Mouse (Mus musculus): ENCODE measurements around the gene Vmac. TPM values are rescaled to one million over a fixed set of nuclear protein-coding genes. Genes with fewer than 3 reads are reported as not detected.

Vmac gene
- polyA plus RNA-seq, 1 experiment from 2014 or later = 2.8 TPM

DNA sequence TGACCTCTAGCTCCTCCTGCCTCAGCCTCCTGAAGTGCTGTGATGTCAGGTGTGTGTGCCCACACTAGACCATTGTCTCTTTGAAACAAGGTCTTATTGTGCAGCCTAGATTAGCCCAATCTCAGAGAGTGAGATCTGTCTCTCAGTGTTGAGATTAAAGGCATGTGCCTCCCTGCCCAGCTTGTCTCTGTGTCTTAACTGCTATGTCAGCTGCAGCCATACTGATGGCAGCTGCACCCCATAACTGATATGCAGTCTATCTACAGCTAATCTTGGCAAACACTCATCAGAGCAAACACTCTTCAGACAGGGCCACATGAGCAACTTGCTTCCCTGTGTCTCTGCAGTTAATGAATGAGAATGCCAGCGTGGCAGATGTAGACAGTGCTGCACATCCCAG lies 11.3 kb downstream of the Vmac start:
- WGBS (ENCODE audit: insufficient replicate concordance) = 58% methylated on average over 1 of the region's 1 CpGs
- H3K4me2 ChIP-seq (ENCODE audit: low read depth, low read length) = no peak overlapping the region
- peak; percentile 63 for ATAC-seq (ENCODE audit: low read depth)

DNA sequence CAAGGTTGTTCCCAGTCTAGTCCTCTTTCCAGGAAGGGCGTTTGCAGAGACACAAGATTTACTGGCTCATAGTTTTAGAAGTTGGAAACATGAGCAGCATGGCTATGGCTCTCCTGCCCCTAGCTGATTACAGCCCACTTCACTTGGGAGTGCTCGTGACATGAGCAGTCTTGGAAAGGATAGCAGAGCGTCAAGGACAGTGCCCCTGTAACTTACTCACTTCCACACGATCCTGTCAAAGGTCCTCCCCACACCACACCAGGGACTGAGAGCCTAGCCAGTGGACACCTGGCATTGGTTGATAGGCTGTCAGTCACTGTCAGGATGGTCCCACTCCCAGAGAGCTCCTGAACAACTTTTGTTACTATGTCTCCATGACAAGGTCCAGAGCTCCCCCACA lies 14.8 kb downstream of the Vmac start:
- Histone ChIP-seq H3K4me3 (ENCODE audit: low read depth, low read length) (no peak overlapping the region), H3K27ac (ENCODE audit: low read length) (no peak overlapping the region), H3K9me3 (replicated peaks; ENCODE audit: control insufficient read depth, low read length) (no peaks in the 10 kb centered on the region), H3K27me3 (ENCODE audit: control insufficient read depth, insufficient read depth, low read depth, low read length) (no peaks in the 10 kb centered on the region), H3K4me2 (ENCODE audit: low read depth, low read length) (no peak overlapping the region), H3K4me1 (ENCODE audit: control insufficient read depth, low read depth, low read length) (no peaks in the 10 kb centered on the region), H3K36me3 (ENCODE audit: control insufficient read depth, insufficient read depth) (peaks cover 90% of the 10 kb centered on the region), H3K9ac (ENCODE audit: low read depth, low read length) (no peak overlapping the region)
- no peak for ATAC-seq (ENCODE audit: low read depth)
- WGBS (ENCODE audit: insufficient replicate concordance) = 74% methylated on average over 4 of the region's 4 CpGs

More for the DNA sequence above, 11.3 kb downstream of the Vmac start:
- H3K27me3 ChIP-seq (ENCODE audit: control insufficient read depth, insufficient read depth, low read depth, low read length) = no peaks in the 10 kb centered on the region
- no peak overlapping the region for H3K4me3 ChIP-seq (ENCODE audit: low read depth, low read length)
- H3K9ac ChIP-seq (ENCODE audit: low read depth, low read length) = no peak overlapping the region
- peaks cover 95% of the 10 kb centered on the region for H3K36me3 ChIP-seq (ENCODE audit: control insufficient read depth, insufficient read depth)
- H3K4me1 ChIP-seq (ENCODE audit: control insufficient read depth, low read depth, low read length) = no peaks in the 10 kb centered on the region
- no peaks in the 10 kb centered on the region for H3K9me3 ChIP-seq (replicated peaks; ENCODE audit: control insufficient read depth, low read length)
- H3K27ac ChIP-seq (ENCODE audit: low read length) = no peak overlapping the region

DNA sequence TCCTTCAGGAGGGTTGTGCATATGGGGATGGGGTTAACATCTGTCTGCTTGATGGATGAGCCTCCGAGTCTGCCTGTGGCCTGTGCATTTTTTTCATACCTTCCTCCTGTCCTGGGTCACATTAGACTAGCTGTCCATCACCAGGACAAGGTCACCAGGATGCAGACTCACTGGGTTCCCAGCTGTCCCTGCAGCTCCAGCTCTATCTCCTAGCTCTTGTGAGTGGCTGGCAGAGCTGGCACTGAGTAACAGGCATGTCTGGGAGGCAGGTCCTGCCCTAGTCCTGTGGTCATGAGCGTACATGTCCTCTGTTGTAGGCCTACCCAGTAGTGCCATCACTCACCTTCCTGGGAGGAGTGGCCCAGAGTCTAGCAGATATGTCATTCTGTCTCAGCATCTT lies 17.4 kb downstream of the Vmac start:
- H3K9ac ChIP-seq (ENCODE audit: low read depth, low read length) = no peak overlapping the region
- WGBS (ENCODE audit: insufficient replicate concordance) = 81% methylated on average over 2 of the region's 2 CpGs
- no peaks in the 10 kb centered on the region for H3K4me1 ChIP-seq (ENCODE audit: control insufficient read depth, low read depth, low read length)
- peaks cover 82% of the 10 kb centered on the region for H3K36me3 ChIP-seq (ENCODE audit: control insufficient read depth, insufficient read depth)
- no peak for ATAC-seq (ENCODE audit: low read depth)
- no peak overlapping the region for H3K4me3 ChIP-seq (ENCODE audit: low read depth, low read length)
- no peak overlapping the region for H3K27ac ChIP-seq (ENCODE audit: low read length)
- no peaks in the 10 kb centered on the region for H3K27me3 ChIP-seq (ENCODE audit: control insufficient read depth, insufficient read depth, low read depth, low read length)
- H3K9me3 ChIP-seq (replicated peaks; ENCODE audit: control insufficient read depth, low read length) = no peaks in the 10 kb centered on the region
- H3K4me2 ChIP-seq (ENCODE audit: low read depth, low read length) = no peak overlapping the region

DNA sequence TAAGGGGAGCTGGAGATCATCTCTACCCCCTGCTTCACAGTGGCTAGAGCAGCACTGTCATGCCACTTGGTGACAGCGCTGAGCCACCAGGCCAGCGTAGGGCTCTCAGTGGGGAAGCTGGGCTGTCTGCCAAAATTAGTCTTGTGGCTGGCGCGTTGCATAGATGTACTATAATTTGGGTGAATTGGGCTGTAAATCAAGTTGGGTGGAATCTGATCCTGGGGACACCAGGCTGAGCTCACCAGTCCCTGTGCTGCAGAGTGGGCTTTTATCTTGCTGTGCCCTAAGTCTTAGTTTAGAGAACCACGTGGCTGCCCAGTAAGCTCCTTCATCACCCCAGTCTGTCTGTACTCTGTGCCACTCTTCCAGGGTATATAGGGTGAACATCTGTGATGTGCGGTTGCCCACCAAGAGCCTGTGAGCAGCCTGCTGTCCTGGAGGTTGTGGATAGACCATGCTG lies 23.9 kb downstream of the Vmac start:
- H3K36me3 ChIP-seq (ENCODE audit: control insufficient read depth, insufficient read depth) = peaks cover 37% of the 10 kb centered on the region
- 77% methylated on average over 6 of the region's 6 CpGs for WGBS (ENCODE audit: insufficient replicate concordance)
- no peaks in the 10 kb centered on the region for H3K27me3 ChIP-seq (ENCODE audit: control insufficient read depth, insufficient read depth, low read depth, low read length)
- no peaks in the 10 kb centered on the region for H3K9me3 ChIP-seq (replicated peaks; ENCODE audit: control insufficient read depth, low read length)
- H3K27ac ChIP-seq (ENCODE audit: low read length) = no peak overlapping the region
- ATAC-seq (ENCODE audit: low read depth) = no peak
- no peaks in the 10 kb centered on the region; the same call in 1 of the 2 replicates for H3K4me1 ChIP-seq (ENCODE audit: control insufficient read depth, low read depth, low read length)
- H3K4me2 ChIP-seq (ENCODE audit: low read depth, low read length) = no peak overlapping the region
- no peak overlapping the region for H3K4me3 ChIP-seq (ENCODE audit: low read depth, low read length)
- no peak overlapping the region for H3K9ac ChIP-seq (ENCODE audit: low read depth, low read length)

DNA sequence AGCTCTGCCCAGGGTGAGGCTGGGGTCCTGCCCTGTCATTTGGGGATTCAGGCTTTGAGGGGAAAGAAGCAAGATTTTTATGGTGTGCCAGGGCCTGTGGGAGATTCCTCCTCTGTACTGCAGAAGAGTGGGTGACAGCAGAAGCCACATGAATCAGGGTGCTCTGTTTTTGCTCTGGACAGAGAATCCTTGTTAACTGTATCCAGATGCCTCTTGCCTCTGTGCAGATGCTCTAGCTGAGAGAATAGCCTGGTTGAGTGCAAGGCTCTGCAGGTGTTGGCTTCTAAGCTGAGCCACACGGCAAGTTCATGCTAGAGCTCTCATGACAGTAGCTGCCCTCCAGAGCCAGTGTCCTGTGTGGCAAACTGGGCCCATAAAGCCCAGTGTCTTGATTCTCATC lies 24.4 kb downstream of the Vmac start:
- Histone ChIP-seq H3K4me2 (ENCODE audit: low read depth, low read length) (no peak overlapping the region), H3K9me3 (replicated peaks; ENCODE audit: control insufficient read depth, low read length) (no peaks in the 10 kb centered on the region), H3K27me3 (ENCODE audit: control insufficient read depth, insufficient read depth, low read depth, low read length) (no peaks in the 10 kb centered on the region), H3K9ac (ENCODE audit: low read depth, low read length) (no peak overlapping the region), H3K4me1 (ENCODE audit: control insufficient read depth, low read depth, low read length) (peaks cover 4% of the 10 kb centered on the region), H3K4me3 (ENCODE audit: low read depth, low read length) (no peak overlapping the region), H3K27ac (ENCODE audit: low read length) (no peak overlapping the region), H3K36me3 (ENCODE audit: control insufficient read depth, insufficient read depth) (peaks cover 34% of the 10 kb centered on the region)
- WGBS (ENCODE audit: insufficient replicate concordance) = 79% methylated on average over 1 of the region's 1 CpGs
- no peak for ATAC-seq (ENCODE audit: low read depth)

DNA sequence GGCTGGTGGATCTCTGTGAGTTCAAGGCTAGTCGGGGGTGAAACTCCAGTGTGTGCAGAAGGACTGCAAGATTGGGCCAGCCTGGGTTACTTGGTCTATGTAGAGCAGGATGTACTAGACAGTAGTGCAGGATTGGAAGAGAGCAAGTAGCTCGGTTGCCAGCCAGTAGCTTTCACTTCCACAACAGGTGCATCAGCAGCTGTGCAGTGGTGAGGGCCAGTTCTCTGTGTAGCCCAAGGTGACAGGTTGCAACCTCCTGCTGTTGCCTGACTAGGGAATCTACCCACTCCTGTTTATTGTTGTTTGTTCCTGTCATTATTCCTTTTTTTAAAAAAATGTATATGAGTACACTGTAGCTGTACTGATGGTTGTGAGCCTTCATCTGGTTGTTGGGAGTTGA lies 29.1 kb downstream of the Vmac start:
- no peak for ATAC-seq (ENCODE audit: low read depth)
- Histone ChIP-seq H3K4me3 (ENCODE audit: low read depth, low read length) (no peak overlapping the region), H3K4me1 (ENCODE audit: control insufficient read depth, low read depth, low read length) (peaks cover 25% of the 10 kb centered on the region), H3K27ac (ENCODE audit: low read length) (peak overlapping the region; percentile 86), H3K27me3 (ENCODE audit: control insufficient read depth, insufficient read depth, low read depth, low read length) (no peaks in the 10 kb centered on the region), H3K36me3 (ENCODE audit: control insufficient read depth, insufficient read depth) (peaks cover 26% of the 10 kb centered on the region), H3K9ac (ENCODE audit: low read depth, low read length) (no peak overlapping the region), H3K9me3 (replicated peaks; ENCODE audit: control insufficient read depth, low read length) (no peaks in the 10 kb centered on the region), H3K4me2 (ENCODE audit: low read depth, low read length) (peak overlapping the region; percentile 44)
- WGBS (ENCODE audit: insufficient replicate concordance) = 61% methylated on average over 2 of the region's 2 CpGs

DNA sequence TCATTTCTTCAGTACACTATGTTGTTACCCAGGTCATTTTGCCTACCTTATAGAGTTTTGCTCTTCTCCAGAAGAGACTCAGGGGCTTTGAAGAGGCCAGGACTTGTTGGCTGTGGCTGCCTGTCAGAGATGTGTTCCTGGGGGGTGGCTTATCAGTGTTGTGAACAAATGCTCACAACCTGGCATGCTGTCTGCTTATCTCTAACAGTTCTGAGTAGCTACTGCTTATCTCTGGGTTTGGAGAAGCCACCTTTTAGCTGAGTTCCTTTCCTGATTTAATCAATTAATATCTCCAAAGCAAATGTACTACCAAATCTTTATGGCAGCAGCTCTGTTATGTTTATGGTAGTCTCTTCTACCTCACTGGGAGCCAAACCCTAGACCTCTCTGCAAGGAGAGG lies 29.8 kb downstream of the Vmac start:
- H3K9me3 ChIP-seq (replicated peaks; ENCODE audit: control insufficient read depth, low read length) = no peaks in the 10 kb centered on the region
- peaks cover 30% of the 10 kb centered on the region for H3K4me1 ChIP-seq (ENCODE audit: control insufficient read depth, low read depth, low read length)
- no peak overlapping the region for H3K4me3 ChIP-seq (ENCODE audit: low read depth, low read length)
- no peaks in the 10 kb centered on the region for H3K27me3 ChIP-seq (ENCODE audit: control insufficient read depth, insufficient read depth, low read depth, low read length)
- H3K27ac ChIP-seq (ENCODE audit: low read length) = peak overlapping the region; percentile 86
- H3K9ac ChIP-seq (ENCODE audit: low read depth, low read length) = peak overlapping the region; percentile 36
- H3K36me3 ChIP-seq (ENCODE audit: control insufficient read depth, insufficient read depth) = peaks cover 22% of the 10 kb centered on the region
- peak overlapping the region; percentile 44 for H3K4me2 ChIP-seq (ENCODE audit: low read depth, low read length)
- ATAC-seq (ENCODE audit: low read depth) = peak; percentile 92

DNA sequence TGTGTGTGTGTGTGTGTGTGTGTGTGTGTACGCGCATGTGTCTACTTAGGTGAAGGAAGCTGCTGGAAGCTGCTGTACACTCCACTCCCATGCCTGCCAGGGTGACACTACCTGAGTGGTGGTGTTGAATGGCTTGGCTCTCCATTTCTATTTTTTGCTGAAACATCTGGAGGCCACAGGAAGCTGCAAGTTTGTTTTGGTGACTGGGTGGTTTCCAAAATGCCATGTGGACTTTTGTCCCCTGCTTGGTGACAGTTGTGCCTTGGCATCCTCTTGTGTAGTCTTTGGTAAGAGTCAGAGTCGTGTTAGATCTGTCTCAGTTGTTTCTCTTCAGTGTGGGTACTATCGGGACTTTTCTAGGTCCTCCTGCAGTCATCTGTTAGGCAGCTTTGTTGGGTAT lies 31.0 kb downstream of the Vmac start:
- 80% methylated on average over 4 of the region's 4 CpGs for WGBS (ENCODE audit: insufficient replicate concordance)
- Histone ChIP-seq H3K36me3 (ENCODE audit: control insufficient read depth, insufficient read depth) (peaks cover 21% of the 10 kb centered on the region), H3K4me3 (ENCODE audit: low read depth, low read length) (no peak overlapping the region), H3K9ac (ENCODE audit: low read depth, low read length) (no peak overlapping the region), H3K27me3 (ENCODE audit: control insufficient read depth, insufficient read depth, low read depth, low read length) (no peaks in the 10 kb centered on the region), H3K27ac (ENCODE audit: low read length) (no peak overlapping the region), H3K4me1 (ENCODE audit: control insufficient read depth, low read depth, low read length) (peaks cover 42% of the 10 kb centered on the region), H3K4me2 (ENCODE audit: low read depth, low read length) (no peak overlapping the region), H3K9me3 (replicated peaks; ENCODE audit: control insufficient read depth, low read length) (no peaks in the 10 kb centered on the region)
- ATAC-seq (ENCODE audit: low read depth) = no peak

DNA sequence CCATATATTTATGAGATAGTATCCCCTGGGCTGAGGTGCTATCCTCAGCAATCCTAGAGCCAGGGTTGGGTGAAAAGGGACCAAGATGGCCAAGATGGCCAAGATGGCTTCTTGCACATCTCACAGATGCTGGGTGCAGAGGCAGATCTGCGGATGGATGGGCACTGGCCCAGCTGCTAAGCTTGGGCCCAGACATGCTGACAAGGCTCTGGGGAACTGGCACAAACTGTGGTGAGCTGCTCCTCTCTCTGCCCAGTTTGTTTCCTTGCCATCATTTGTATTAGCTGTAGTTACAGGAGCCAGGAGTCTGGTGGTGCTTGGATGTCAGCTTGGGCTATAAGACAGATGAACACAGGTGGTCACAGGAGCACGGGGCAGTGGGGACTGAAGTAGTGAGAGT lies 33.2 kb downstream of the Vmac start:
- Histone ChIP-seq H3K9ac (ENCODE audit: low read depth, low read length) (no peak overlapping the region), H3K27me3 (ENCODE audit: control insufficient read depth, insufficient read depth, low read depth, low read length) (no peaks in the 10 kb centered on the region), H3K9me3 (replicated peaks; ENCODE audit: control insufficient read depth, low read length) (no peaks in the 10 kb centered on the region), H3K36me3 (ENCODE audit: control insufficient read depth, insufficient read depth) (peaks cover 21% of the 10 kb centered on the region), H3K4me3 (ENCODE audit: low read depth, low read length) (no peak overlapping the region), H3K4me1 (ENCODE audit: control insufficient read depth, low read depth, low read length) (peaks cover 48% of the 10 kb centered on the region), H3K4me2 (ENCODE audit: low read depth, low read length) (no peak overlapping the region), H3K27ac (ENCODE audit: low read length) (no peak overlapping the region)
- 82% methylated on average over 2 of the region's 2 CpGs for WGBS (ENCODE audit: insufficient replicate concordance)
- no peak for ATAC-seq (ENCODE audit: low read depth)
